Mouse (Mus musculus): ENCODE results near the gene Pou2f2. TPM values are rescaled to one million over a fixed set of nuclear protein-coding genes. Genes with fewer than 3 reads are reported as not detected.

Gene Pou2f2
- polyA plus RNA-seq, 1 experiment, result 16.8 TPM

GRCm38 (mm10) chr7:25080431-25080830 lies 99.1 kb downstream of the Pou2f2 start:
- H3K27ac ChIP-seq (ENCODE audit: control insufficient read depth, insufficient read depth, low read depth, low read length, poor library complexity), result no peak overlapping the region
- peaks cover 6% of the 10 kb centered on the region; the same call in 1 of the 2 replicates for H3K4me1 ChIP-seq (ENCODE audit: control insufficient read depth, insufficient read depth, low read length)
- WGBS, result 90% methylated on average over 13 of the region's 13 CpGs
- no peak overlapping the region for H3K4me3 ChIP-seq (replicated peaks; ENCODE audit: control insufficient read depth, low read depth, low read length)
- TF ChIP-seq CTCF (IDR thresholded peaks at IDR 0.05; ENCODE audit: control insufficient read depth, insufficient read depth, low read length) (no peak), POLR2A (IDR thresholded peaks at IDR 0.05; ENCODE audit: borderline replicate concordance, control insufficient read depth, low read depth, low read length) (no peak)

GRCm38 (mm10) chr7:25079496-25080026 lies 100.0 kb downstream of the Pou2f2 start:
- 80% methylated on average over 12 of the region's 12 CpGs for WGBS

GRCm38 (mm10) chr7:25077414-25077755 lies 102.1 kb downstream of the Pou2f2 start:
- TF ChIP-seq CTCF (IDR thresholded peaks at IDR 0.05; ENCODE audit: control insufficient read depth, insufficient read depth, low read length) (no peak), POLR2A (IDR thresholded peaks at IDR 0.05; ENCODE audit: borderline replicate concordance, control insufficient read depth, low read depth, low read length) (no peak)
- peaks cover 2% of the 10 kb centered on the region; the same call in 1 of the 2 replicates for H3K4me1 ChIP-seq (ENCODE audit: control insufficient read depth, insufficient read depth, low read length)
- peak overlapping the region; percentile 72 for H3K4me3 ChIP-seq (replicated peaks; ENCODE audit: control insufficient read depth, low read depth, low read length)
- H3K27ac ChIP-seq (ENCODE audit: control insufficient read depth, insufficient read depth, low read depth, low read length, poor library complexity), result peak overlapping the region; percentile 75
- WGBS, result under 1% methylated on average over 33 of the region's 33 CpGs

More at GRCm38 (mm10) chr7:25079496-25080026, 100.0 kb downstream of the Pou2f2 start:
- Histone ChIP-seq H3K4me3 (replicated peaks; ENCODE audit: control insufficient read depth, low read depth, low read length) (no peak overlapping the region), H3K27ac (ENCODE audit: control insufficient read depth, insufficient read depth, low read depth, low read length, poor library complexity) (no peak overlapping the region; the same call in 1 of the 2 replicates), H3K4me1 (ENCODE audit: control insufficient read depth, insufficient read depth, low read length) (peaks cover 4% of the 10 kb centered on the region; the same call in 1 of the 2 replicates)
- TF ChIP-seq CTCF (IDR thresholded peaks at IDR 0.05; ENCODE audit: control insufficient read depth, insufficient read depth, low read length), result no peak
- no peak for TF ChIP-seq POLR2A (IDR thresholded peaks at IDR 0.05; ENCODE audit: borderline replicate concordance, control insufficient read depth, low read depth, low read length)

GRCm38 (mm10) chr7:25076663-25077413 lies 102.7 kb downstream of the Pou2f2 start:
- under 1% methylated on average over 56 of the region's 56 CpGs for WGBS
- peaks cover 2% of the 10 kb centered on the region; the same call in 1 of the 2 replicates for H3K4me1 ChIP-seq (ENCODE audit: control insufficient read depth, insufficient read depth, low read length)
- H3K4me3 ChIP-seq (replicated peaks; ENCODE audit: control insufficient read depth, low read depth, low read length), result peak overlapping the region; percentile 72
- H3K27ac ChIP-seq (ENCODE audit: control insufficient read depth, insufficient read depth, low read depth, low read length, poor library complexity), result peak overlapping the region; percentile 85
- TF ChIP-seq CTCF (IDR thresholded peaks at IDR 0.05; ENCODE audit: control insufficient read depth, insufficient read depth, low read length), result no peak
- peak; percentile 93 for TF ChIP-seq POLR2A (IDR thresholded peaks at IDR 0.05; ENCODE audit: borderline replicate concordance, control insufficient read depth, low read depth, low read length)

GRCm38 (mm10) chr7:25076296-25076662 lies 103.2 kb downstream of the Pou2f2 start:
- TF ChIP-seq POLR2A (IDR thresholded peaks at IDR 0.05; ENCODE audit: borderline replicate concordance, control insufficient read depth, low read depth, low read length) (no peak), CTCF (IDR thresholded peaks at IDR 0.05; ENCODE audit: control insufficient read depth, insufficient read depth, low read length) (no peak)
- peak overlapping the region; percentile 85 for H3K27ac ChIP-seq (ENCODE audit: control insufficient read depth, insufficient read depth, low read depth, low read length, poor library complexity)
- 12% methylated on average over 7 of the region's 7 CpGs for WGBS
- peak overlapping the region; percentile 48 for H3K4me3 ChIP-seq (replicated peaks; ENCODE audit: control insufficient read depth, low read depth, low read length)
- H3K4me1 ChIP-seq (ENCODE audit: control insufficient read depth, insufficient read depth, low read length), result peaks cover 2% of the 10 kb centered on the region; the same call in 1 of the 2 replicates

GRCm38 (mm10) chr7:25073924-25074323 lies 105.6 kb downstream of the Pou2f2 start:
- 78% methylated on average over 8 of the region's 8 CpGs for WGBS
- H3K4me3 ChIP-seq (replicated peaks; ENCODE audit: control insufficient read depth, low read depth, low read length), result no peak overlapping the region
- TF ChIP-seq POLR2A (IDR thresholded peaks at IDR 0.05; ENCODE audit: borderline replicate concordance, control insufficient read depth, low read depth, low read length) (no peak), CTCF (IDR thresholded peaks at IDR 0.05; ENCODE audit: control insufficient read depth, insufficient read depth, low read length) (no peak)
- H3K4me1 ChIP-seq (ENCODE audit: control insufficient read depth, insufficient read depth, low read length), result peaks cover 1% of the 10 kb centered on the region; the same call in 1 of the 2 replicates
- no peak overlapping the region for H3K27ac ChIP-seq (ENCODE audit: control insufficient read depth, insufficient read depth, low read depth, low read length, poor library complexity)

GRCm38 (mm10) chr7:25072716-25073390 lies 106.7 kb downstream of the Pou2f2 start:
- H3K4me1 ChIP-seq (ENCODE audit: control insufficient read depth, insufficient read depth, low read length), result no peaks in the 10 kb centered on the region
- H3K27ac ChIP-seq (ENCODE audit: control insufficient read depth, insufficient read depth, low read depth, low read length, poor library complexity), result no peak overlapping the region
- WGBS, result 2% methylated on average over 30 of the region's 33 CpGs
- TF ChIP-seq POLR2A (IDR thresholded peaks at IDR 0.05; ENCODE audit: borderline replicate concordance, control insufficient read depth, low read depth, low read length) (no peak), CTCF (IDR thresholded peaks at IDR 0.05; ENCODE audit: control insufficient read depth, insufficient read depth, low read length) (no peak)
- H3K4me3 ChIP-seq (replicated peaks; ENCODE audit: control insufficient read depth, low read depth, low read length), result peak overlapping the region; percentile 10
